Mouse (Mus musculus) spleen, adult 2 months (tissue): Measurements from ENCODE around the gene Txndc2.

ENCODE experiments used
- CTCF ChIP-seq: fragments of 200-500 bp; IDR thresholded peaks from 2 replicates; pipeline ENCODE4 v1.5.1; 2011; ENCODE audit warnings: mild to moderate bottlenecking, inconsistent platforms; ENCODE audit not compliant: insufficient read depth, insufficient read length, insufficient replicate concordance; ENCODE audit errors: extremely low read depth
- POLR2A ChIP-seq: fragments of 200-500 bp; IDR thresholded peaks from 2 replicates; pipeline ENCODE4 v1.6.1; 2011; ENCODE audit warnings: low read depth, low read length, inconsistent platforms

GRCm38 (mm10) chr17:65635715-65636360, 6.1 kb downstream of the Txndc2 start:
- TF ChIP-seq CTCF = no peak
- no peak for TF ChIP-seq POLR2A
